Mouse (Mus musculus): ENCODE measurements around the gene Sgcd.

The Sgcd gene

DNA sequence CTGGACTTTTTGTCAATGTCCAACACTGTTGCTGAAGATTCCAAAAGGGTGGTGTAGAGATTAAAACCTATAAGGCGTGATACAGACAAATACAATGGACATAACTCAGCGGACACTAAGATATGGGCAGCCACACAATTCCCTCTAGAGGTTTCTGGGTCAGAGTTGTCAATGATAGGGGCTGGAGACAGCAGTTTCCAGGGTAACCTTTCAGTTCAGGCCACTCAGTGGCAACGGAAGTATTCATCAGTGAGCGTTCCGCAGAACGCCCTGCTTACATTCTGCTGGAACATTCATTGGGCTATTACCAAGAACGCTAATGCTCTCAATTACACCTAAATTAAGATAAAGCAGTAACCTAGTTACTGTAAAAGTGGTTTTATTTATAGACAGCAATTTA lies 738.5 kb downstream of the Sgcd start:
- no peak for DNase-seq

DNA sequence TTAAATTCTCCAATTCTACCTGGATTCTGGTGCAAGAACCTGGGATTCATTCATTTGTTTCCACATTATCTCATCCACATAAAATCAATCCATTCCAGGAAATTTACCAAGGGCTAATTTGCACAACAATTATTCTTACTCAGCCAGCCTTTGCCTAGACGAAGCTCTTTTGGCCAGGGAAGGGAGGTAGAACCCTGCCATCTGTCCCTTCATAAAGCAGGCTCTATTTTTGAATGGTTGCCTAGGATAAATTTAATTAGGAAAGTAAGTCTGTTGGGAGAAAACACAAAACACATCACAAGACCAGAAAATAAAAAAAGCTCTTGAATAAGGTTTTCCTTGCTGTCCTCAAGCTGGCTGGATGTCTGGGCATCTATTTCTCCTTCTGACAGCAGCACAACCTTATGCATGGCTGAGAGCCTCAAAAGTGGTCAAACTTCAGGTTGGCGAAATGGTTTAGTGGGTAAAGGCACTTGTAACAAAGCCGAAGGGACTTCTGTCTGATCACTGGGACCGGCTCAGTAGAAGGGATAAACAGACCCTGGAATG lies 740.4 kb downstream of the Sgcd start:
- DNase-seq: no peak

DNA sequence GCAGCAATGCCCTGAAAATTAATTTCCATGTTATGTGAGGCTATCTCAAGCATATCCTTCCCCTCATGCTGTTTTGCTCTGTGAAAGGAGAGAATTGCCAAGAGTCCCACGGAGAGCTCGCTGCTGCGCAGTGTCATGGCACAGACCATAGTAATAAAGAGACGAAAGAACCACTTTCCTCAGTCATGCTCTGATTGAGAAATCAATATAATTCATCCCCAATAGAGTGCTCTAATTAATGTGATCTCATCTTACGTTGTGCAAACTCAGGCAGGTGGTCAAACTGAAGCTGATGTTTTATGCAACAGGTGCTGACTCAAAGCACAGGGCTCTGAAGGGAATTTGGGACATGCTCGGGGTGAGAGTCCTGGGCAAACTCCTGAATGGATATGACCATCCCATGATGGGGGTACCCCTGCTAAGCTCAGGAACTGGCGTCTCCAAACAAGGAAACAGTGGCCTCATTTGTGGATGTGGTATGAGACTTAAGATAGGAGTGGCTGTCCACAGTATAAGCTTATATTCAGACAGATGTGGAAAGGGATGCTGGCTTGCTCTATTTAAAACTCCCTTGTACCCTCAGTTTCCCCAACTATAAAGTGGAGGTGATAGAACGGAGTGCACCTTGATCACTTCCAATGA lies 740.9 kb downstream of the Sgcd start:
- DNase-seq: no peak

DNA sequence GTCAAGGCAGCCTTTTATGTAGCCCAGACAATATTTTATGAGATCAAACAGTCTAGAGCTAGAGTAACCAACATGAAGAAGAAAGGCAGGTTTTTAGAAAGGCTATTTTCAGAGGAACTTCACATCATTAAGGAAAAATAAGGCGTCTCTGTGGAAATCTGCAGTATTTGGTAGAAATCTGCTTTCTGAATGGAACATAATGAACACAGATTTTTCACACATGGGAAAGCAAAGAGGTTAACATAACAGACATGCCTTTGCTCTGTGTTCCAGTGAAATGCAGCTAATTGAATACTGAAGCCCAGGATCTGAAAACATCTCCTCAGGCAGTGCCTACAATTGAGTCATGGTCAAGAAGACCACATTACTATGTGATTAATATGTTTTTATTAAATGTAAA lies 746.4 kb downstream of the Sgcd start:
- no peak for DNase-seq

DNA sequence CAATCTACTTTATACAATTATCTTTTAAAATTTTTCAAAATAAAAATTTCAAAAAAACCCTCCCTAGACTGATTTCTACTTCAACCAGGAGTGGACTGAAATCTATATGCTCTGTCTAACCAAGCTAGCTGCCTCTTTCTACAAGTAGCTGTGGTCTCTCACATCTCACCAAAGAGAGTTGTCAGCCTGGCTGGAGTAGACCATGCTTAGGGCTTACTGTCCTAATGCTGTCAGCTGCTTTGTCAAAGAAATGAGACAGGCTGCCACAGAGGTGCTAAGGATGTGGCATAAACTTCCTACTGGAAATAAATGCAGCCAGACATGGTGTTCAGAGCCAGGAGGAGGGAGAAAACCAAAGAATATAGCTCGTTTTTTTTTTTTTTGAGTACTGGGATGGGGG lies 760.5 kb downstream of the Sgcd start:
- DNase-seq: no peak

DNA sequence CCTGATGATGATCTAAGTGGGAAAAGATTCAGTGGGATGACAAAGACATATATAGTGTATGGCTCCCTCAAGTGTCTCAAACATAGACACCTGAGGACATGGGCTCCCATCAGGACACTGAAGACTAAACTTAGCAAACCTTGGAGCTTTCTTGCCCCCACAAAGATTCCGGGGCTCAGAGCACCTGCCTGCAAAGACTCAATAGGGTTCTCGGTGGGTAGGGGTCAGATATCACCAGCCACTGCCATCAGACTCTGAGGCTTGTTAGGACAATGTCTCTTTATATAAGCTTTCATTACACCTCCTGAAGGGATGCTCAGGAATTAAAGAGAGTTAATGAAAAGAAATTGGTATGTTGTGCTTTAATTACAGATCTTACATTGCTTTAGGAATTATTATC lies 764.6 kb downstream of the Sgcd start:
- DNase-seq: no peak

DNA sequence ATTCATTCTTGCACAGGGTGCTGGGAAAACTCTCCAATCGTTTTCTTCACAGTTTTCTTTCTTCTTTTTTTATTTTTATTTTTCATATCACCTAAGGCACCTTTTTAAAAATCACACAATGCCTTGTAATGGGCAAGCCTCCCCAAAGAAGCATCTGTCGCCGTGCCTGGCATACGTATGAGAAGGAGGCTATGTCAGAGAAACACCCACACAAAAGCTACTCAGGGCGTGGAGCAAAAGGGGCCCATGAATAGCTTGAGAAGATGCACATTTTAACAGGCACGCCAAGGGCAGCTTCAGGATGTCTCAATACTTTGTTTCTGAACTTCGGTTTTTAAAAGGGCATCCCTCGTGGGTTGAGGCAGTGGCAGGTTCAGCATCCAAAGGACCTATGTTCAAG lies 777.2 kb downstream of the Sgcd start:
- no peak for DNase-seq

DNA sequence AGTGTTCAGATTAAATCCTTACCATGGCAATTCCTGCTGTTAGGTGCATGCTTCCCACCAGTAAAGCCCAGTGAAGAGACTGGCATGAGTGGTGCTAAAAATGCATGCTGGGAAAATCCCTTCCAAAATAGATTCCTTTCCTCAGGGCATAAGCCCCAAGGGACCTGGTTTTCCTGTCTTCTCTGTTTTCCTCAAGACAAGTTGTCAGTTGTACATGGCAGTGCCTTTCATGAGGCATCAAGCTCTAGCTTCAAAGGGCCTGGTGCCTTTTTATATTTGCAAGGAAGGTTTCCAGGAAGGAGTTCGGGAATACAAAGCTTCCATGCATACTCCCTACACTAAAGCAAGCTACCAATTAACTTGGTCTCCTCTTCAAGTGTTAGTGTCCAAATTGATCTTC lies 782.3 kb downstream of the Sgcd start:
- no peak for DNase-seq

DNA sequence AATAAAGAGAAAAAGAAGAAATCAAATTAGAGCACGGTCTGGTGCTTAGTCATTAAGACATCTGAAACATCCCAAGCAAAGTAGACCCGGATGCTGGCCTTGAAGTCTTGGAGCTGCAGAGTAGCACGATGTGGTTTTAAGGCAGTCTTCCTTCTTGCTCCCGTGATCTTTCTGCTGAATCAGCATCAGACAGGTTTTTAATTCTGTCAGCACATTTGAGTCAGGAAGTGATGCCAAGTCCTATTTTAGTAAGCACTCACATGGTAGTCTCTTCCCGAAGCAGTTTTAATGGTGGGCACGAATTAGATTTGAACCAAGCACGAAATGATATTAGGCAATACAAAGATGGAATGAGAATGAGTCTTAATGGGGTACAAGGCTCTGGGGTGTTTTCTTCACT lies 789.7 kb downstream of the Sgcd start:
- no peak for DNase-seq

DNA sequence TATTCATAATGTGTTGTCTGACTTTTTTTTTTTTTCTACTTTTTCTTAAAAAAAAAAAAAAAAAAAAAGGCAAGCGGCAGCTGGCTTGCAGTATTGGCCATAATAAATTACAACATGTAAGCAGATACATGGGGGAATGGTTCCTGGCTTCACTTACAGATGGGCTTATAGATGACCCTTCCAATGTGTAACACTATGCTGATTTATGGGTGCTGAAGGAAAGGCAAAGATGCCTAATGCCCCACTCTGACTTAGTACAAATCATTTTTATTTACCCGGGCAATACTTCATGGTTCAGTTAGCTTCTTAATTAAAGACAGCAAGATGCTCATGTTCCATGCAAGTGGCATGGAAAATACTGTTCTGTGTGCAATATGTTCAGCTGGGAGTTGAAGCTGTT lies 800.2 kb downstream of the Sgcd start:
- no peak for DNase-seq

DNA sequence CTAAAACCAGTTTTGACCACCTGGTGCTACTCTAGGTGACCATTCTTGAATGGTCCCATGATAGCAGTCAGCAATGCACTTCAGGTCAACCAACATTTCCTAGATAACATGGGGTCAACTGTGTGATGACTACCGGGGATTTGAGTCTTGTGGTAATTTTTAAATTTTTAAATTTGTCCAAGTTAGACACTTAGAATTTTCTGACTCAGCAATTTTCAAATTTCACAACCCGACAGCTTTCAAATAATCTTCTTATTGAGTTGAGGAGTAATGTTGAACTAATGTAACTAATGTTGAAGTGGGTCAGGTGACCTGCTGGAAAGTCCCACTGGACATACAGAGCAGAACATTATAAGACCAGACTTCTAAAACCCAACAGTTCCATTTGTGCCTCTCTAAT lies 813.8 kb downstream of the Sgcd start:
- no peak for DNase-seq

DNA sequence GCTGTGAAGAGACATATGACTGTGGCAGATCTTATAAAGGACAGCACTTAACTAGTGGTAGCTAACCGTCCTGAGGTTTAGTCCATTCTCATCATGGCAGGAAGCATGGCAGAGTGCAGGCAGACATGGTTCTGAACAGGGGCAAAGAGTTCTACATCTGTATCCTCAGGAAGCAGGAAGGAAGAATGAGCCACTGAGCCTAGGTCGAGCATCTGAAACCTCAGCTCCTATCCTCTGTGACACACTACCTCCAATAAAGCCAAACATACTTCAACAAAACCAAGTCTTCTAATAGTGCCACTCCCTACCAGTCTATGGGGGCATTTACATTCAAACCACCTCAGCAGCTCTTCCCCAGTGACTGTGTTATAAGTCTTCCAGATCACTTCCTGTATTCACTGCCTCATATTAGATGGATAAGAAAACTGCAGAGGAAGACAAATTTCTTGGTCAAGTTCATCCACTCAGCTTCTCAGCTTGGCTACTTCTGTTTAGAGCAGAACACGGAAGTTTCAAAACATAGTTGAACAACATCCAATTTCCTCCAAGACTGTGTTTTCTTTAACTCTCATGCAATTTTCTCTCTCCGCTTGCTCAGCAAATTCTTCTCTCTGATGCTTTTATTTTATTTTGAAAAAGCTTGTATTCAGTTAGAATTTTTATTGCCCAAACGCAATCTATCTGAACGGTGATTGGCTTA lies 817.7 kb downstream of the Sgcd start:
- no peak for DNase-seq

DNA sequence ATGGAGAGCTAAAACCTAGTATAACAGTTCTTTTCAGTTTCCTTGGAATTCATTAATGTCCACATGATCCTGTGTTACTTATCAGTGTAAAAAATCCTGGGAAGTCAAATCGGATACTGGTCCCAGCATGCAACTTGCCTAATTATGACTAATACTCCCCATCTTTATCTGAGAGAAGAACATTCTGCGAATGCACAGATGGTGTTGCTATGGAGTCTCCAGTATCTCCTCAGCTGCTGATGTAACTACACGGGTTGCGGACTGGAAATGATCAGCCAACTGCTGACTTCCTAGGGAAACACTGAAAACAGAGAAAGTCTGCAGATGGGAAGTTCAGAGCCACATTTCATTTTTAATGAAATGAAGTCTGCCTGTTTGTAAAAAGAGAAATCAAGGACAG lies 821.4 kb downstream of the Sgcd start:
- DNase-seq: no peak

DNA sequence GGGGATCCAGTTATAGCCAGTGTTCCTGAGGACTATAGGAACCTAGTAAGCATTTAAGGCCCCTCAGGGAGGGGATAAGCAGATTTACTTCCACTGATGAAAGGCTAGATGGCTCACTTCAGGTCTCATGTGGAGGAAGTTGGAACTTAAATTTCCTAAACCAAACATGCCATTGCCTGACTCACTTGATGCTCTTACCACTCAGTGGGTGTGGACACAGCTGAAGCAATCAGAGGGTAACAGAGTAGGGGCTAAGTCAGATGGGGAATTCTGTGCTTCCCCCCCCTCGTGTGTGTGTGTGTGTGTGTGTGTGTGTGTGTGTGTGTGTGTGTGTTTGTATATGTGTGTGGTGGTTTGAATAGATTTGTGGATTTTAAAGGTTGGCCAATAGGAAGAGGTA lies 830.7 kb downstream of the Sgcd start:
- DNase-seq: no peak

DNA sequence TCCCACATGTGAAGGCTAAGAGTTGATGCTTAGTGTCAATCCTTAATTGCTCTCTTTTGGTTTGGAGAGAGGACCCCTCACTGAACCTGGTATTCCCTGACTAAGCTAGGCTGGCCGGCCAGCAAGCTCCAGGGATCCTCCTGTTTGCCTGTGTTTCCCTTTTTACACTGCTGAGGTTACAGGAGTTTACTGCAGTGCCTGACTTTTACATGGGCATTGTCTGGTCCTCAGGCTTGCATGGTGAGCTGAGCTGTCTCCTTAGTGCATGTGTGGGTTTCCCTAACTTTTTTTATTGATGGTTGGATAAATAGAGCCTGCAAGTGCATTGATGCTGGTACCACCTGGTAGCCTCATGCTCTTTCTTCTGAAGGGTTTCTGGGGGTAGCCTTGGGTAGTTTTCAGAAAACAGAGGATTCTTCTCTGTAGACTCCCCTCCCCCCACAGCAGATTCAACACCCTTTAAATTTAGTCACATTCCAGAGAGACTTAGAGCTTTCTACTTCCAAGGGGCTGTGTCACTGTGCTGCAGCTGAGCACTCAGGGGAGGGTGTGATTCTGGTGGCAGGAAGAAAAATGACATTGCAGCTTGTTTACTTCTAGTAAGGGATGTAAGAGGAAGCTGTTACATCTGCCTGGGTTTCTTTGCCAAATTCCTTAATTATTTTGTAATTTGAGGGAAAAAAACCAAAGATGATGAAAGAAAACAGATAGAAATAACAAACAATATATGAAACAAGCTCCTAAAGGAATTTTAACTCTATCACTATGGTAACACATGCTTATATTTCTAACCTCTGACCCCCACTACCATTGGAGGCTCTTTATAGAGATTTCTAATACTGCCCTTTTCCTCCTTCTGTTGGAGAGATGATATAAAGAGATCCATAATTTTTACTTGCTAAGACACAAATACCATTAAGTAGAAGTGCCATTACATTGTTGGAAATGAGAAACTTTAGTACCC lies 831.8 kb downstream of the Sgcd start:
- DNase-seq: no peak

DNA sequence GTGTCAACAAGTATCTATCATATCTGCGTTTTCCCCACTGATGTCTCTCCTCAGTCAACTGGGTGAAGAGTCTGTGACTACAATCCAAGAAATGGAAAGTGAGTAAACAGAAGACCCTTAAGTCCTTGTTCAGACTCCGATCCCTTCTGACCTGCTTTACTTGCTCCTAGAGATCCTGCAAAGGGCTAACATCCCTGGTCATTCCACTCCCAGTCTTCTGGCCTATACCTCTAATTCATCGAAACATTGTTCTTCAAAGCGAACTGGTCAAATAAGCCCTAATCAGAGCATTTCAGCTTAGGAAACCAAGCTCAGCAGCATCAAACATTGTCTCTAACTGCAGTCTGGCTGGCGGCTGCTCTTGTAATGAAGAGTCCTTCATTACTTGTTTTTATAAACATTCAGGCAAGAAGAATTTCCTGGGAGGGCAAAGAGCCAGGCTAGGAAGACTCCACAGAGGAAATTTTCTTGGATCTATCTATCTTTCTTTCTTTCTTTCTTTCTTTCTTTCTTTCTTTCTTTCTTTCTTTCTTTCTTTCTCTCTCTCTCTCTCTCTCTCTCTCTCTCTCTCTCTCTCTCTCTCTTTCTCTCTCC lies 833.8 kb downstream of the Sgcd start:
- DNase-seq: no peak

DNA sequence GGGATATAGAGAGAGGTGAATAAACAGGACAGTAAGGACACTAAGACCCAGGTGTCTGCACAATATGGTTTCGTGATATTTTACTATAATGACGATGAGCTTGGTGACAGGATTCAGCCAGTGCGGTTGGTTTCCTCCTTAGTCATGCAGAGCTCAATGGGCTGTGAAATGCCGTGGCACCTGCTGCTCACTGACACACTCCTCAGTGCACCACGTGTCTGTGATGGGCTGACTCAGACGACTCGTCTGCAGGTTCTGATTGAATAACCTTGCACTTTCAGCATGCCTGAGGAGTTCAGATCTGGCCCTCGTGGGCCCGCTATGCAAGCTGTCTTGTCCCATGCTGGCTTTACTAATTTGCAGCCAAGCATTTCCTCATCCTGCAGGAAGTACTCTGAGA lies 839.2 kb downstream of the Sgcd start:
- DNase-seq: no peak

DNA sequence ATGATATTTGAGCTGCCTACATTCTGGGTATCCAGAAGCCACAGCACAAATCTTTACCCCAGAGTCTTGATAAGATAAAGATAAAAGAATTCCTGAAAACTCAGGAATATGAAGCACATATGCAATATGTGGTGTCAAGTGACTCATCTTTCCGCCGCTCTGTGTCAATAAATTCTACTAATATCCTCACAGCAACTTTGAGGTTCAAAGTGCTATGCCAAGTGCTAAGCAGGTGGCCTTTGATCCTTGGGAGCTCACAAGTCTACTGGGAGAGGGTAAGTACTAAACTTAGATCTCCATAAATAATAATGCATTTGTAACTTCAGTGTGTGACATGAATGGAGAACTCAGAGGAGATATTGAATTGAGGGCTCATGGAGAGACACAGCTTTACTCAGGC lies 848.9 kb downstream of the Sgcd start:
- no peak for DNase-seq

DNA sequence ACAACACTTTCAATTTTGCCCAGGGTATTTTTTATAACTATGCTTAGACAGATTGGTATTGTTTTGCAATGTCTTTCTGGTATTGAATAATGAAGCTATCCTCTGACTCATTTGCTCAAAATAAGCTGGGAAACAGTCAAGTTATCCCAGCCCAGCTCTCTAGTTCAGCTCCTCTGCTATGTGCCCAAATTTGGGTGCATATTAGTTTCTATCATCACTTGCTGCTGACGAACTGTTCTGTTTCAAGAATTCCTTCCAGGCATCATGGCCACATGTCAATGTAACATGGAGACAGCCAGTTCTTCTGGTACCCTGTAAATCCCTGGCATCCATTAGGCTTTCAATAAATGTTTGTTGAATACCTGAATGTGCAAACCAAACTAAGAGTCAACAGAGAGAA lies 849.5 kb downstream of the Sgcd start:
- DNase-seq: no peak

DNA sequence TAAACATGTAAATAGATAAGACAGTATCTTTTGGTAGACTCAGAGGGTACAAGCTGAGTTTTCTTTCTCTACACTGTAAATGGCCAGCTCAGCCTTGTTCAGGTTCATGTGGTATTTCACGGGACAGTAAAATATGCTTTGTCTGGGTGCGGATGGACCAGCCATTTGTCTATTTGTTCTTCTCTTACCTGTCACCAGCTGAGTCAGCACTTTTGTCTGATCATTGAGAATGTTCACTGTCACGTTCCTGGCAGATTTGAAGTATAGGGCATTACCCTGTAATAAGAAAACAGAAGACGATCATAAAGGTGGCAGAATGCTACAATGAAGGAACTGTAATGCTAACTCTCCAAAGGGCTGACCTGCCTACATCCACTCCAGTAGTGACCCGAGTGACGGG lies 856.4 kb downstream of the Sgcd start:
- no peak for DNase-seq

DNA sequence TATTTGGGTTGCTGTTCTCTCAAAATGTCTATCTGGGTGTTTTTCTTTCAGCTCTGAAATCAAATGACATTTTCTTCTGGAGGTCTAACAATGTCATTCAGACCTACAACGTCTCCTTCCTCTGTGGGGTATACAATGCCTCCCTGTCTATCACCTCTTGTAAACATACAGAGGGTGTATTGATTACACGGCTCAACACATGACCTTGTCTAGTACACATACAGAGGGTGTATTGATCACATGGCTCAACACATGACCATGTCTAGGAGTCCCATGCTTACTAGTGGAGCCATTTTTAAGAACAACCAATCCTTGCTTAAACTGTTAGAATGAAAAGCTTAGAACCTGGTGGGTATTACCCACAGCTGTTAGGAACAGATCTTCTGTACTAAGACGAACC lies 858.3 kb downstream of the Sgcd start:
- DNase-seq: no peak

DNA sequence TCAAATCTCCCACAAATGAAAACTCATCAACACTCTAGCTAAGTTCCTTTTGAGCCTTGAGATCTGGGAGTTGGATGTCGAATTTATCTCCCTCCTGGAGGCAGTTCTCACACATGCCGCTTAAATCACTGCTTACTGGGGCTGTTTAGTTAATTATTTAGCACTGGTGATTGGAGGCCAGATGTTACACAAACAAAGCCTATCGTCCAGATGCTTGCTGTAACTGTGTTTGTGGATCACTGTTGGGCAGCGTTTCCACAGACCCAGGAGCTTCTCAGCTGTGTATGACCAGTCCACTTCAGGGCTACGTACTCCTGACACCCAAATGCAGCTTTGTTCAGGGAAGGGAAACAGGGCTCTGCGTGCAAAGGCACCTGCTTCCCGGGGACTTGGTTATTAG lies 858.8 kb downstream of the Sgcd start:
- DNase-seq: no peak

DNA sequence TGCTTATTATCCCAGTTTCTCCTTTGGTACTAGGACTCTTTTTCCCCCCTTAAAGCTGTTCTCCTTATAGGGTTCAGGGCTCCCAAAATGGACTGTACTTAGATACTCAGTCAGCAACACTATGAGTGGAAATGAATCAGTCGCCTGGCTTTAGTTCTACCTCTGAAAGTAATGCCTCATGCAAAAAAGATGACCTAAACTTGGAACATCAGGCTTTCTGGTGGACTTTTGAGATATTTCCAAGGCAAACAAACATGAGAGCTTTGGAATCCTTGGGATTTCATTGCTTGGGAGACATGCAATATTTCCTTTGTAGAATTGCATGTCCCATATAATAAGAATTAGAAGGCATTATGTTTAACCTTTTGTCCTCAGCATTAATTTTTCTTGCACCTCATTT lies 859.6 kb downstream of the Sgcd start:
- no peak for DNase-seq
